Mouse (Mus musculus) T-helper 2 cell (primary cell): Measurements from ENCODE around the gene Ecd.

Experiments
- in situ Hi-C: fragments of 300-600 bp; cut with MboI, MseI; formaldehyde crosslinking; loops from one replicate; pipeline ENCODE4 v1.15.1; 2025; ENCODE audit warnings: high pct_unique_total_duplicates

Ecd gene

DNA sequence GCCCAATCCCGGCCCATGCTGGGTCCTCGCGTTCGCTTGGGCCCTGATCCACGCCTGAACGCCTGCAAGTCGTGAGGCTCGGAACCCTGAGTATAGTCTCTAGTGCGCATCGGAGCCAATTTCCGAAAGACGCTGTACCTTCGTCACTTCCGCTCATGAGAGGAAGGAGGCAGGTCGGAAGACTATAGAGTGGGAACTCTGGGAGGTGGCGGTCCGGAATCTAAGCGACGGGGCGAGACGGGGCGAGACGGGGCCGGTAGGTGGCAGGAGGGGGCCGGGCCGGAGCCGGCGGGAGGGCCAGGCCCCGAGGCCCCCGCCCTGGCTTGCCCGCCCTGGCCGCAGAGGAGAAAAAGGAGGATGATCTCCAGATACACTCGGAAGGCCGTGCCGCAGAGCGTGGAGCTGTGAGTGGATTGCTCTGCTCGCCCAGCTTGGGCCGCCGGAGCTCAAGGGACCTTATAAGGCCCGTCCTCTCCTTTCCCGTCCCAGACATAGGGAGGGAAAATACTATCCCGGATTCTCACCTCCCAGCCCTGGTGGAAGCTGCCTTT, at the start of gene Ecd, which contains the start of gene Fam149b:
Gene Ecd, minus strand, starts transcription at position 131 of the 551 bp plus-strand sequence.
Gene Fam149b, plus strand, starts transcription at position 172 of the 551 bp plus-strand sequence.
- in situ Hi-C loops: loop anchor here (5.0 kb wide), 1 partner anchor 44 kb away; the partner anchor contains the start of gene Mrps16

GRCm38 (mm10) chr14:20397220-20397619, 49.3 kb upstream of the Ecd start:
- in situ Hi-C loops: no loop called here

DNA sequence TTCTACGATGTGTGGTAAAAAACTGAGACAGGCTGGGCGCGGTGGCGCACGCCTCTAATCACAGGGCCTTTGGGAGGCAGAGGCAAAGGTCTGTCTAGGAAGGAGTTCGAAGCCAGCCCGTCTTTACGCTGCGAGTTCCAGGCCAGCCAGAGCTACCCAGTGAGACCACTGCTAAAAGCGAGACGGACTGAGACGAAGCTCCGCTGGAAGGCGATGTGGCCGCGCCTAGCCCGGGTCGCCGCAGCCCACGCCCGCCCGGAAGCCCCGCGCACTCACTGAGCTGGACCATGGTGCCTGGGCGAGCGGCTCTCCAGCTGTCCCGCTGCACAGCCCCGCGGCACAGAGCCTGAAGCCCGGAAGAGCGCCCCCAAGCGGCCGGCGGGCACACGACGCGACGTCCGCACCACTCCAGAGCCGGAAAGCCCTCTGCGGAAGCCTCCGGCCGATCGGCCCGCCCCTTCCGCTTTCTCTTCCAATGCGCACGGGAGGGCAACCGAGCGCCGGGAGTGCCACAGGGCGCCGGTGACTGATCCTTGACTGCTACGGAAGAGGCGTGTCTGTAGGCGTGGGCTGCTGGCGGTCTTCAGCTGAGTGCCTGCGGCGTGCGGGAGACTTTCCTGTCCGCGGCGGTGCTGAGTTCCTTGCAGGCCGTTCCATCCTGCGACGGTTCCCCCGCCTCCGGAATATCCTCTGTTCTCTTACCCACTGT, 45.4 kb upstream of the Ecd start, which contains the start of gene Mrps16:
Gene Mrps16, minus strand, starts transcription at position 430 of the 709 bp plus-strand sequence.
- in situ Hi-C loops: loop anchor here (5.0 kb wide), 1 partner anchor 46 kb away; the partner anchor contains the start of genes Ecd and Fam149b

DNA sequence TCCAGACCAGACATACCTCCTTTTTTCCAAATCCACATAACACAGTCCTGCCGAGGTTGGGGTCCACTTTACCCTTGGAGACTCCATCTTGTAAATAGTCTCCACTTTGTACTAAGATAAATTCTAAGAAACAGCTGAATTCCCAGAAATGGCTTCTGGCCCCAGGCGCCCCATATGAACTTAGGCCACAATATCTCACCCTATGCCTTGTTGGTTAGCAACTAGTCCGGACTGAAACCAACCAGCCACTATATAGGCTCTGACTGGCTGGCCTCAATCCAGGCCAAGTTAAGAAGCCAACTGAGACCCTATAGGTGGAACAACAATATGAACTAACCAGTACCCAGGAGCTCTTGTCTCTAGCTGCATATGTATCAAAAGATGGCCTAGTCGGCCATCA, 44.4 kb upstream of the Ecd start:
- in situ Hi-C loops: loop anchor here (5.0 kb wide), 1 partner anchor 45 kb away; the partner anchor contains the start of genes Ecd and Fam149b

GRCm38 (mm10) chr14:20389446-20390079, 41.6 kb upstream of the Ecd start:
- in situ Hi-C loops: loop anchor here (5.0 kb wide), 1 partner anchor 42 kb away; the partner anchor contains the start of genes Ecd and Fam149b

DNA sequence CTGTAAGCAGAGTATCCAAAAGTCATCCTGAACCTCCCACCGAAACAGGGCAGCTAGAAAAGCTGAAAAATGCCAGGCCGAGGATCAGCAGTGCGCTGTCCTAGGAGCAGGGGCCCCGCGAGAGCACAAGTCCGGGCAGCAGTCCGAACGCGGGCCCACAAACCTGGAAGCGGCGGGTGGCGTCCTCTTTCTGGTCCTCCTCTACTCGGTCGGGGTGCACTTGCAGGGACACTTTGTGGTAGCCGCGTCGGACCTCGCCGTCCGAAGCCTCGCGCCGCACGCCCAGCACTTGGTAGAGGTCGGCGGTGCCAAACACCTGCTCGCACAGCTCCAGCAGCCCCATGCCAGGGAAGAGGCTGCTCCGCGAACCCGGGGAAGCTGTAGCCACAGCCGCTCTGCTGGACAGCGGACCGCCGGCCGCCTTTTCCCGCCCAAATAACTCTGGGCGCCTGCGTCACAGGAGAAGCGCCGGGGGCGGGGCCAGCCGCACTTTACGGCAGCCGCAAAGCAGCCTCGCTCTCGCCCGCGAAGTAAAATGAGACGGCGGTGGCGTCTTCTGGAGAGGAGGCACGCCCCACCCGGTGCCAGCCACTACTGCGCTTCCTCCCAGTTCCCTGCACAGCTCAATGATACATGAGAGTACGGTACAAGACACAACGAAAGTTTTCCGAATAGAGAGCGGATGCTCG, 40.7 kb upstream of the Ecd start, which contains the start of gene Dnajc9:
Gene Dnajc9, minus strand, starts transcription at position 470 of the 689 bp plus-strand sequence.
- in situ Hi-C loops: no loop called here

DNA sequence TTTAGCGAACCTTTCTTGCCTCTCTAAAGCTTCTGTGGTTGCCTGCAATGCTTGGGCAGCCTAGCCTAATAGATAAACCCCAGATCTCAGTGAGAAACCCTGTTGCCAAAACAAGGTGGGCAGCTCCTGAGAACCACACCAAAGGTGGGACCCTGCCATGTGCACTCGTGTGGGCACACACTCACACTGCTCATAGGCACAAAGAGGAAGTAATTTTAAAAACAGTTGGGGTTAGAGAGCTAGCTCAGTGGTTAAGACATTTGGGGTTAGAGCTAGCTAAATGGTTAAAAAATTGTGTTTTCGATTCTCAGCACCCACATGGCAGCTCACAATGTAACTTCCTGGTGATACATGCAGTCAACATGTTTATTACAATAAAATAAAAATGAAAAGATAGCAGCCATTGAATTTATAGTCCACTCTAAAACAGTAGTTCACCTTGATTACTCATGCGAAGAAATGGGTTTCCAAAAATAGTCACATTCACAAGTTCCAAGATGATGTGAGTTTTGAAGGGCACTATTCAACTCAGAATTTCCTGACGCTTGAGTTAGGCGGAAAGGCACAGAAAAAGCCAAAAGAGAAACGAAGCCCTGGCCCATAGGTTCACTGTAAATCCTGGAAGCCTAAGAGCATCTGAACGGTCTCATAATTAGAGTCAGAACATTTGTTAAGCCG, 32.0 kb upstream of the Ecd start:
- in situ Hi-C loops: no loop called here

DNA sequence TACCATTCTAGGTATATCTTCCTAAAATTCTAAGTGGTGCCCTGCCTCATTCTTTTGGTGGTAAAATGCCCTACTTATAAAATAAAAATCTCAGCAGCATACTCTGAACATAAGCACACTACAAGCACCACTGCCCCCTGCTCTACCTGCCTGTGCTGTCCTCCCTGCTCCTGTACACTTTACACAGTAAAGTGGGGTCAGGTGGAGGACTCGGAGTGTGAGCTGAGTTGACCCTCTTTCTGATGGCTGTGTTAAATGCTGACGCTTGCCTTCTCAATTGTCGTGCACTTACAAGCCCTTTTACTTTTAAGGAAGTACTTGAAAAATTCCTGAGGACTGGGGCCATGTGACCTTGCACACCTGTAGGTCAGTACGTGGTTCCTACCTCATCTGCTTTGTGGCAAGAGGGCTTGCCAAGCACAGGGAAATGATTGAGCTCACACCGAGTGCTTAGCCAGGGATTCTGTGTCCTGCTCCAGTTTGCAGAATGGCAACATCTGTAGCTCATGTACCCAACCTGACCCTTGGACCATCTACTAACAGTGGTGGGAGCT, 31.2 kb upstream of the Ecd start:
- in situ Hi-C loops: no loop called here

DNA sequence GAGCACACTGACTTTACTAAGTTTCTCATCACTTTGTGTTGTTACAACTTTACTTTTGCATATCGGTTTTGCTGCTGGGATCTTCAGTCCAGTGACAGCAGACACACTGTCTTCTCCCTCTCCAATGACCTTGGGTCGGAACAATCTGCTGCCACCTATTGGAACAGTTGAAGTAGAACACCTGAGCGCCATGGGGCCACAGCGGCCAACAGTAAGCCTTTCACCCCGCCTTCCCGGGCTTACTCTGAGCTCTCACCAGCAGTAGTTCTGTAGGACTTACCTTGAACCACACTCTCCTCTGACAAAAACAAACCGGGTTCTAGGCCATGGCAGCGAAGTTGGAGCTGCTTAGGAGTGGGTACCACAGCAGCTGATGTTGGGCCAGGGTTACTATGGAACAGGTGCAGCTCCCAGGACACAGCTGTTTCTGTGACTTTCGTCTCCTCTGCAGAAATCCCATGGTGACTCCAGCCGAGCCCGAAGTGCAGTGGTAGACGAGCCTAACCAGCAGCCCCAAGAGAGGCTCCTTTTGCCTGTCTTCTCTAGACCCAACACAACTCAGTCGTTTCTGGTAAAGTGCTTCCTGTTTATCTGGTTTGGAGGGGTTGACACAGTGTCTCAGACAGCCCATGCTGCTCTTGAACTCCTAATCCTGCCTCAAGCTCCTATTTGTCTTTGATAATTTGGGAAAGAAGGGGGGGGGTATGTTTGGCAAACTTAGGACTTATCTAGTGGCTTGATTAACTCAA, 30.6 kb upstream of the Ecd start:
- in situ Hi-C loops: no loop called here

- in situ Hi-C loops: no loop called here
Observed at GRCm38 (mm10) chr14:20377112-20377521, 29.2 kb upstream of the Ecd start.

GRCm38 (mm10) chr14:20371854-20372253, 23.9 kb upstream of the Ecd start:
- in situ Hi-C loops: no loop called here

- in situ Hi-C loops: no loop called here
Observed at GRCm38 (mm10) chr14:20370798-20371197, 22.9 kb upstream of the Ecd start.

DNA sequence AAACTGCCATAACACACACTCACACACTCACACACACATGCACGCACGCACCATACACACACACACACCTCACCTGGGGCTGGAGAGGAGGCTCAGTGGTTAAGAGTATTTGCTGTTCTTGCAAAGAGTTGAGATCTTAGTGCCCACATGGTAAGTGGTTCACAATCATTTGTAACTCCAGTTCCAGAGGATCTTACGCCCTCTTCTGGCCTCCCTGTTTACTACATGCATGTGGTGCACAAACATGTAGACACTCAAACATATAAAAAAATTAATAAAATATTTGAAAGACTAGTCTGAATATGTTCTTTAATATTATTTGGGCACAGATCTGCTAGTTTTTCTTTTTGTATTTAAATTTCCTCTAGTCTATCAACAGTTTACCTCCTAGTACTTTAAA, 20.4 kb upstream of the Ecd start:
- in situ Hi-C loops: no loop called here

- in situ Hi-C loops: no loop called here
Observed at GRCm38 (mm10) chr14:20363230-20363629, 15.3 kb upstream of the Ecd start.

- in situ Hi-C loops: loop anchor here (5.0 kb wide), 1 partner anchor 45 kb away; the partner anchor contains the start of gene Mrps16
Observed at GRCm38 (mm10) chr14:20347441-20347990, 405 bp downstream of the Ecd start.

GRCm38 (mm10) chr14:20345885-20346284, 2.0 kb downstream of the Ecd start:
- in situ Hi-C loops: loop anchor here (5.0 kb wide), 1 partner anchor 46 kb away; the partner anchor contains the start of gene Mrps16

DNA sequence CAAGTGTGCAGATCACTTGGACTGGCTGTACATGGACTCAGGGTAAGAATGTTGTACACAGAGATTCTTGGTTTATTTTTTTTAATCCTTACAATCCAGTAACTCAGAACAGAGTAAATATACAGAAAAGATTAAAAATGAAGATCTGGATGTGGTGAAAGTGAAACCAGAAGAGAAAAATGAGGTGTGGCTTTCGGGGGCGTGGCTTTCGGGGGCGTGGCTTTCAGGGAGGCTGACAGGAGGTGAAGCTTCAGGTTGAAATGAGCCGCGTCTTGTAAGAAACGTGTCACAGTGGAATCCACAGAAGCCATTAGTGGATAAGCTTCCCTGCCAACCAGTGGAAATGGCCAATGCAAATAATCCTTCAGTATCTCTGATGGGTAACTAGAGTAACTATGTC, 7.1 kb downstream of the Ecd start:
- in situ Hi-C loops: no loop called here

DNA sequence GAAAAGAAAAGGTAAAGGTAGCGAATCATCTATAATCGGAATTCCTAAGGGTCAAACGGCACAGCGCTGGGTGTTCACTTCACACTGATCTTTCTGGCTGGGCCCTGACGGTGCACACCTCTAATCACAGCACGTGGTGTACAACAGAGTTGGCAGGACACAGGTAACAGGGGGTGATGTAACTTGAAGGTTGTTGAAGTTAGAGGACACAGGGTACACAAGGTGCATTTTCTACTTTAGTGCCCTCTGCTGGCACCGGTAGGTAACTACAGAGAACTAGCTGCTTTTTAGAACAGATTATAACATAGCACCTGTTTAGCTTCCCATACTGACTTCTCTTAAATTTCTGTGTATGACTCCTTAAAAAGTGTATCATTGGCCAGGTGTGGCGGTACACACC, 7.8 kb downstream of the Ecd start:
- in situ Hi-C loops: no loop called here

DNA sequence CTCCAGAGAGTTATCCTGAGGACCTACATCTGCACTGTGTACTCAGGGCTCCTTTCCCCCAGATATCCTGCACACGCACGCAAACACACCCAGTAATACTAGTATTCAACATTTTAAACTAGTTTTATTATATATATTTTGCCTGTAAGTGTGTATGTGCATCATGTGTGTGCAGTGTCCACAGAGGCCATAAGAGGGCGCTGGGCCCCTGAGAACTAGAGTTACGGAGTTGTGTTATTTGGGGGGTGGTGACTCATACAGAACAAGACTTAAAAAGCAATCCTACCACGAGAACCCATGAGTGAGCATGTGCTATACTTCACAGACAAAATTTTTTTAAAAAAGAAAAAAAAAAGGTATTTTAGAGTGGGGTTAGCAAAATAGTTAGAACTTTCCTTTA, 8.5 kb downstream of the Ecd start:
- in situ Hi-C loops: no loop called here

GRCm38 (mm10) chr14:20331316-20331715, 16.6 kb downstream of the Ecd start:
- in situ Hi-C loops: no loop called here
